Mouse (Mus musculus) bone marrow, adult 2 months (tissue): ENCODE results near the gene Anapc4.

Source experiments
- CTCF ChIP-seq: fragments of 200-500 bp; IDR thresholded peaks from 2 replicates; pipeline ENCODE4 v1.5.1; 2011; ENCODE audit warnings: low read length, control low read depth; ENCODE audit not compliant: control insufficient read depth, insufficient read depth
- POLR2A ChIP-seq: fragments of 200-500 bp; IDR thresholded peaks from 2 replicates; pipeline ENCODE4 v1.6.1; 2011; ENCODE audit warnings: low read depth, mild to moderate bottlenecking, control low read depth, low read length, borderline replicate concordance; ENCODE audit not compliant: control insufficient read depth

- TF ChIP-seq CTCF: no peak
- TF ChIP-seq POLR2A: no peak
Measured at GRCm38 (mm10) chr5:52806349-52806748, 27.5 kb upstream of the Anapc4 start.
